Mouse (Mus musculus): ENCODE measurements at regions not wholly inside any gene's neighbourhood (a gene's known extent, or its start where the extent isn't known, plus 50 kb on each side); places are given as distances from the start of the nearest gene placed in this dataset.

DNA sequence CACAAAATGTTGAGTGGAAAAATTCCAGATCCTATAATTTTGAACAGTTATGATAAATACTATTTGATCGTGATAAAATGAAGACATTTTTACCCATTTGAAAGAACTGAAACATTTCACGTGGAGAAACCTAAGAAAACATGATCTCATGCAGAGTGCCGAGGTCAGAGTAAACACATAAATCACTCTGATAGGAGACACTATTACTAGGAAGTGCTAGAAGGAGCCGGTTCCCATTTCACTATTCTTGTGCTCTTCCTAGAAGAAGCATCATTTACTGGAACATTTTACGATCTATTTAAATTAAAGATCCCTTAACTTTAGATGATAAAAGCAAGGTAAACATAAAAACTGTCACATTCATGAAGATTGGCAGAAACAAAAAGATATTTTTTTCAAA, 1359.7 kb upstream of the Flrt2 start:
- TF ChIP-seq CTCF (IDR thresholded peaks at IDR 0.05; ENCODE audit: low read depth, low read length) = no peak
- TF ChIP-seq POLR2A (IDR thresholded peaks at IDR 0.05; ENCODE audit: extremely low read depth, insufficient read depth, low read length) = no peak
